Mouse (Mus musculus) MEL (cell line): ENCODE measurements at regions not wholly inside any gene's neighbourhood (a gene's known extent, or its start where the extent isn't known, plus 50 kb on each side); places are given as distances from the start of the nearest gene placed in this dataset.

Experiments
- DNase-seq: peaks from one replicate; pipeline ENCODE4 v3.0.0; 2011; ENCODE audit warnings: low read depth, low spot score
- H3K27ac ChIP-seq: 2 replicates; pipeline ENCODE4 v1.5.1; 2012; ENCODE audit warnings: low read depth, mild to moderate bottlenecking, control low read depth, low read length, moderate library complexity; ENCODE audit not compliant: control insufficient read depth
- H3K27me3 ChIP-seq, 2 experiments: fragments of 150-350 bp in 1 of 2; sonication (generic) in 1 of 2; 2 replicates each; pipeline ENCODE4 v1.6.1; 2012; ENCODE audit warnings: low read length in 2 of 2, mild to moderate bottlenecking in 2 of 2, improper control_type of control experiment in 1 of 2, moderate library complexity in 1 of 2; ENCODE audit not compliant: insufficient read depth in 2 of 2, control insufficient read depth in 1 of 2
- H3K36me3 ChIP-seq, 2 experiments: 2 replicates each; pipeline ENCODE4 v1.6.1; 2012 to 2014; ENCODE audit warnings: low read length in 2 of 2, improper control_type of control experiment in 1 of 2, inconsistent platforms in 1 of 2, mild to moderate bottlenecking in 1 of 2; ENCODE audit not compliant: insufficient read depth in 2 of 2, control insufficient read depth in 1 of 2
- H3K4me1 ChIP-seq, 2 experiments: fragments of 150-350 bp in 1 of 2; sonication (generic) in 1 of 2; 2 replicates each; pipeline ENCODE4 v1.6.1; 2012; ENCODE audit warnings: low read length in 2 of 2, improper control_type of control experiment in 1 of 2, mild to moderate bottlenecking in 1 of 2; ENCODE audit not compliant: insufficient read depth in 2 of 2, control insufficient read depth in 1 of 2
- H3K4me3 ChIP-seq, 2 experiments: fragments of 150-350 bp in 1 of 2; sonication (generic) in 1 of 2; 2 replicates each; pipeline ENCODE4 v1.5.1; 2012; ENCODE audit warnings: low read depth in 2 of 2, low read length in 2 of 2, mild to moderate bottlenecking in 2 of 2, moderate library complexity in 2 of 2, control low read depth in 1 of 2, improper control_type of control experiment in 1 of 2; ENCODE audit not compliant: control insufficient read depth in 1 of 2, insufficient read depth in 1 of 2
- H3K79me2 ChIP-seq: 2 replicates; pipeline ENCODE4 v1.6.1; 2012; ENCODE audit warnings: mild to moderate bottlenecking, low read length, moderate library complexity; ENCODE audit not compliant: control insufficient read depth, poor library complexity, insufficient read depth
- H3K9ac ChIP-seq: 2 replicates; pipeline ENCODE4 v1.6.1; 2012; ENCODE audit warnings: low read depth, mild to moderate bottlenecking, control low read depth, low read length, moderate library complexity; ENCODE audit not compliant: control insufficient read depth, poor library complexity, severe bottlenecking
- H3K9me3 ChIP-seq: fragments of 150-350 bp; sonication (generic); replicated peaks from 2 replicates; pipeline ENCODE4 v1.6.1; 2012; ENCODE audit warnings: mild to moderate bottlenecking, low read length, improper control_type of control experiment, moderate library complexity; ENCODE audit not compliant: insufficient read depth
- BHLHE40 ChIP-seq: IDR thresholded peaks from 2 replicates; pipeline ENCODE4 v1.6.1; 2012; ENCODE audit warnings: low read depth, mild to moderate bottlenecking, inconsistent platforms, low read length, improper control_type of control experiment, borderline replicate concordance
- CHD1 ChIP-seq: IDR thresholded peaks from 2 replicates; pipeline ENCODE4 v1.6.1; 2012; ENCODE audit warnings: low read depth, mild to moderate bottlenecking, inconsistent platforms, low read length, improper control_type of control experiment
- CHD2 ChIP-seq: IDR thresholded peaks from 2 replicates; pipeline ENCODE4 v1.6.1; 2011; ENCODE audit warnings: low read length, improper control_type of control experiment
- EP300 ChIP-seq, 2 experiments: IDR thresholded peaks; 2 replicates each; pipeline ENCODE4 v1.6.1; 2011; ENCODE audit warnings: improper control_type of control experiment in 2 of 2, low read length in 2 of 2, low read depth in 1 of 2, mild to moderate bottlenecking in 1 of 2
- ETS1 ChIP-seq: IDR thresholded peaks from 2 replicates; pipeline ENCODE4 v1.6.1; 2012; ENCODE audit warnings: low read depth, mild to moderate bottlenecking, inconsistent platforms, low read length, improper control_type of control experiment, moderate library complexity
- GATA1 ChIP-seq: IDR thresholded peaks from 2 replicates; pipeline ENCODE4 v1.6.1; 2011; ENCODE audit warnings: low read depth, low read length, improper control_type of control experiment
- MAX ChIP-seq: IDR thresholded peaks from 2 replicates; pipeline ENCODE4 v1.6.1; 2011; ENCODE audit warnings: low read length, improper control_type of control experiment
- MAZ ChIP-seq: IDR thresholded peaks from 2 replicates; pipeline ENCODE4 v1.6.1; 2012; ENCODE audit warnings: low read depth, mild to moderate bottlenecking, inconsistent platforms, low read length, improper control_type of control experiment
- MYC ChIP-seq: IDR thresholded peaks from 2 replicates; pipeline ENCODE4 v1.6.1; 2011; ENCODE audit warnings: low read depth, mild to moderate bottlenecking, low read length, improper control_type of control experiment, moderate library complexity
- NELFE ChIP-seq: IDR thresholded peaks from 2 replicates; pipeline ENCODE4 v1.6.1; 2011; ENCODE audit warnings: low read depth, low read length, improper control_type of control experiment
- NRF1 ChIP-seq: IDR thresholded peaks from 2 replicates; pipeline ENCODE4 v1.6.1; 2014; ENCODE audit warnings: low read depth, mild to moderate bottlenecking, inconsistent platforms, low read length, improper control_type of control experiment, moderate library complexity; ENCODE audit not compliant: poor library complexity, insufficient read depth, severe bottlenecking
- POLR2AphosphoS2 ChIP-seq: IDR thresholded peaks from 2 replicates; pipeline ENCODE4 v1.6.1; 2011; ENCODE audit warnings: low read length, improper control_type of control experiment
- RCOR1 ChIP-seq: IDR thresholded peaks from 2 replicates; pipeline ENCODE4 v1.6.1; 2012; ENCODE audit warnings: low read depth, mild to moderate bottlenecking, inconsistent platforms, low read length, improper control_type of control experiment
- TCF12 ChIP-seq: IDR thresholded peaks from 2 replicates; pipeline ENCODE4 v1.6.1; 2014; ENCODE audit warnings: low read depth, mild to moderate bottlenecking, inconsistent platforms, low read length, improper control_type of control experiment, moderate library complexity
- USF1 ChIP-seq: IDR thresholded peaks from 2 replicates; pipeline ENCODE4 v1.6.1; 2014; ENCODE audit warnings: low read depth, mild to moderate bottlenecking, inconsistent platforms, low read length, improper control_type of control experiment, moderate library complexity
- USF2 ChIP-seq, 2 experiments: IDR thresholded peaks; 2 replicates each; pipeline ENCODE4 v1.6.1; 2011 to 2012; ENCODE audit warnings: improper control_type of control experiment in 2 of 2, low read length in 2 of 2, borderline replicate concordance in 1 of 2, inconsistent platforms in 1 of 2, low read depth in 1 of 2, mild to moderate bottlenecking in 1 of 2; ENCODE audit not compliant: insufficient read depth in 1 of 2
- ZC3H11A ChIP-seq: IDR thresholded peaks from 2 replicates; pipeline ENCODE4 v1.6.1; 2012; ENCODE audit warnings: low read depth, mild to moderate bottlenecking, inconsistent platforms, low read length, improper control_type of control experiment
- ZKSCAN1 ChIP-seq: IDR thresholded peaks from 2 replicates; pipeline ENCODE4 v1.6.1; 2012; ENCODE audit warnings: low read depth, mild to moderate bottlenecking, inconsistent platforms, low read length, improper control_type of control experiment, moderate library complexity
- ZNF384 ChIP-seq: IDR thresholded peaks from 2 replicates; pipeline ENCODE4 v1.6.1; 2012; ENCODE audit warnings: low read depth, mild to moderate bottlenecking, inconsistent platforms, low read length, improper control_type of control experiment

- Histone ChIP-seq H3K4me1 (no peaks in the 10 kb centered on the region), H3K9me3 (no peaks in the 10 kb centered on the region), H3K36me3 (no peaks in the 10 kb centered on the region), H3K9ac (no peak overlapping the region), H3K79me2 (no peaks in the 10 kb centered on the region), H3K27ac (no peak overlapping the region), H3K4me3 (no peak overlapping the region), H3K27me3 (no peaks in the 10 kb centered on the region)
- no peak for DNase-seq
- no peak for TF ChIP-seq NELFE
- no peak for TF ChIP-seq ETS1
- TF ChIP-seq MAX = no peak
- no peak for TF ChIP-seq ZNF384
- no peak for TF ChIP-seq USF2 (IDR thresholded peaks at IDR 0.05; ENCODE audit: borderline replicate concordance in 1 of 2, insufficient read depth in 1 of 2, low read depth in 1 of 2, low read length in 2 of 2)
- no peak for TF ChIP-seq MYC
- no peak for TF ChIP-seq EP300 (IDR thresholded peaks at IDR 0.05; ENCODE audit: low read depth in 1 of 2, low read length in 2 of 2)
- no peak for TF ChIP-seq GATA1
- TF ChIP-seq MAZ = no peak
- no peak for TF ChIP-seq CHD1
- no peak for TF ChIP-seq TCF12
- TF ChIP-seq CHD2 = no peak
- no peak for TF ChIP-seq NRF1
- no peak for TF ChIP-seq ZC3H11A
- TF ChIP-seq ZKSCAN1 = no peak
Observed at GRCm38 (mm10) chr2:8415917-8416316, 906.6 kb upstream of the Celf2 start.

GRCm38 (mm10) chr2:8394128-8394527 is 884.8 kb upstream of the Celf2 start:
- H3K27me3 ChIP-seq = no peaks in the 10 kb centered on the region
- H3K79me2 ChIP-seq = no peaks in the 10 kb centered on the region
- TF ChIP-seq RCOR1 = no peak
- TF ChIP-seq POLR2AphosphoS2 = no peak
- no peak for TF ChIP-seq USF2 (IDR thresholded peaks at IDR 0.05; ENCODE audit: borderline replicate concordance in 1 of 2, insufficient read depth in 1 of 2, low read depth in 1 of 2, low read length in 2 of 2)
- TF ChIP-seq BHLHE40 = no peak
- TF ChIP-seq CHD2 = no peak
- TF ChIP-seq USF1 = no peak
- no peaks in the 10 kb centered on the region for H3K4me1 ChIP-seq
- no peak overlapping the region for H3K27ac ChIP-seq
- H3K9me3 ChIP-seq = no peaks in the 10 kb centered on the region
- no peak for DNase-seq
- no peaks in the 10 kb centered on the region for H3K36me3 ChIP-seq
- no peak overlapping the region for H3K9ac ChIP-seq
- no peak overlapping the region for H3K4me3 ChIP-seq
